Comparison of ENCODE assay signal across 9 mouse cellular contexts in genomic region chr12:85647346-85647745, GRCm38 (mm10). TPM values are rescaled to one million over a fixed set of nuclear protein-coding genes. Genes with fewer than 3 reads are reported as not detected.
DNase-seq lines count a peak whose midpoint lies in the region; ATAC-seq and TF ChIP-seq lines count a peak whose summit lies in the region.
"Had no signal": no experiment of that assay in that cellular context is flagged by ENCODE, and none has a peak within 500 bp of the region (broad histone marks: within the 10 kb centered on the region; RNA-seq: fewer than 3 reads in every experiment).

No protein-coding gene starts in this region.

- TF ChIP-seq CTCF in intestine, postnatal 0 days (IDR thresholded peaks at IDR 0.05; ENCODE audit: low read depth): peak; percentile 64
- TF ChIP-seq CTCF in cortical plate, adult 2 months (IDR thresholded peaks at IDR 0.05; ENCODE audit: extremely low read depth, insufficient read depth, low read length): peak; percentile 44

- no peak overlapping the region for H3K9ac ChIP-seq in intestine, postnatal 0 days (ENCODE audit: low read depth, low read length)
- H3K9ac ChIP-seq in intestine, embryonic 15.5 days: no peak overlapping the region
- no peak overlapping the region for H3K9ac ChIP-seq in ES-E14 (ENCODE audit: insufficient read depth, low read depth, low read length, poor library complexity, severe bottlenecking)
- H3K9ac ChIP-seq: lung, embryonic 15.5 days had no signal

- WGBS in intestine, postnatal 0 days: 37% methylated on average over 10 of the region's 10 CpGs
- 40% methylated on average over 10 of the region's 10 CpGs for WGBS in intestine, embryonic 15.5 days
- 38% methylated on average over 10 of the region's 10 CpGs for WGBS in macrophage (ENCODE audit: missing documents)

- H3K4me1 ChIP-seq in intestine, postnatal 0 days (replicated peaks; ENCODE audit: control insufficient read depth, insufficient read depth, low read length): no peaks in the 10 kb centered on the region
- no peaks in the 10 kb centered on the region for H3K4me1 ChIP-seq in intestine, embryonic 15.5 days (replicated peaks)
- H3K4me1 ChIP-seq in ES-E14 (ENCODE audit: control insufficient read depth in 2 of 2, insufficient read depth in 2 of 2, low read length in 2 of 2, poor library complexity in 1 of 2): peaks cover 3 to 6% of the 10 kb centered on the region in 2 experiments; a peak in 1 of 4 replicates
- peaks cover 2% of the 10 kb centered on the region; the same call in 1 of the 2 replicates for H3K4me1 ChIP-seq in cortical plate, adult 2 months (ENCODE audit: control insufficient read depth, insufficient read depth, low read length)

- no peaks in the 10 kb centered on the region for H3K36me3 ChIP-seq in intestine, postnatal 0 days (ENCODE audit: control insufficient read depth, insufficient read depth)
- no peaks in the 10 kb centered on the region for H3K36me3 ChIP-seq in intestine, embryonic 15.5 days
- no peaks in the 10 kb centered on the region for H3K36me3 ChIP-seq in ES-E14 (ENCODE audit: control insufficient read depth, insufficient read depth, low read length, poor library complexity, severe bottlenecking)
- no peaks in the 10 kb centered on the region for H3K36me3 ChIP-seq in macrophage (ENCODE audit: inconsistent target)
- H3K36me3 ChIP-seq: lung, embryonic 15.5 days had no signal

- ATAC-seq in intestine, postnatal 0 days: no peak
- no peak for ATAC-seq in intestine, embryonic 15.5 days

- in situ Hi-C loops in ES-E14 (cut with MboI; ENCODE audit: low sequenced_read_pairs in 2 of 2, unreplicated experiment in 2 of 2): no loop called here

- H3K4me2 ChIP-seq in intestine, postnatal 0 days (replicated peaks; ENCODE audit: low read depth): no peak overlapping the region
- no peak overlapping the region for H3K4me2 ChIP-seq in intestine, embryonic 15.5 days (replicated peaks)
- H3K4me2 ChIP-seq: lung, embryonic 15.5 days had no signal

- no peaks in the 10 kb centered on the region for H3K27me3 ChIP-seq in intestine, postnatal 0 days (replicated peaks; ENCODE audit: control insufficient read depth, insufficient read depth, low read length)
- H3K27me3 ChIP-seq in intestine, embryonic 15.5 days (replicated peaks): no peaks in the 10 kb centered on the region
- H3K27me3 ChIP-seq: lung, embryonic 15.5 days had no signal

- DNase-seq in ES-E14 (ENCODE audit: low read depth, low spot score): no peak
- DNase-seq in urinary bladder, postnatal 4 days (ENCODE audit: low spot score in 2 of 2): no peak
- DNase-seq in spleen, adult 12 weeks (ENCODE audit: low spot score): no peak
- DNase-seq in neural tube, embryonic 10.5 days (ENCODE audit: extremely low spot score, low spot score): no peak

- no peaks in the 10 kb centered on the region for H3K9me3 ChIP-seq in intestine, postnatal 0 days (ENCODE audit: control insufficient read depth)
- H3K9me3 ChIP-seq in intestine, embryonic 15.5 days: no peaks in the 10 kb centered on the region
- no peaks in the 10 kb centered on the region for H3K9me3 ChIP-seq in ES-E14 (ENCODE audit: control insufficient read depth, insufficient read depth, low read depth, low read length)
- H3K9me3 ChIP-seq: lung, embryonic 15.5 days had no signal

- TF ChIP-seq POLR2A in cortical plate, adult 2 months (IDR thresholded peaks at IDR 0.05; ENCODE audit: extremely low read depth, insufficient read depth, low read length): no peak

- H3K79me2 ChIP-seq in macrophage (ENCODE audit: inconsistent target): no peaks in the 10 kb centered on the region

- H3K27ac ChIP-seq in intestine, postnatal 0 days (ENCODE audit: low read depth, low read length): no peak overlapping the region
- H3K27ac ChIP-seq in intestine, embryonic 15.5 days: no peak overlapping the region
- H3K27ac ChIP-seq in ES-E14 (ENCODE audit: insufficient read depth, low read depth, low read length, poor library complexity, severe bottlenecking) (no peak overlapping the region), macrophage (peak overlapping the region; percentile 49)
- H3K27ac ChIP-seq in cortical plate, adult 2 months (ENCODE audit: insufficient read depth, low read length): no peak overlapping the region
- H3K27ac ChIP-seq: lung, embryonic 15.5 days had no signal

- H3K4me3 ChIP-seq in intestine, postnatal 0 days (ENCODE audit: low read depth, low read length): no peak overlapping the region
- H3K4me3 ChIP-seq in intestine, embryonic 15.5 days (replicated peaks): no peak overlapping the region
- H3K4me3 ChIP-seq in ES-E14 (ENCODE audit: insufficient read depth in 1 of 2, low read depth in 1 of 2, low read length in 2 of 2, poor library complexity in 1 of 2, severe bottlenecking in 1 of 2): no peak overlapping the region
- H3K4me3 ChIP-seq in cortical plate, adult 2 months (ENCODE audit: insufficient read depth, low read length): no peak overlapping the region
- no peak overlapping the region for H3K4me3 ChIP-seq in macrophage (ENCODE audit: inconsistent target)
- H3K4me3 ChIP-seq: lung, embryonic 15.5 days had no signal

TF ChIP-seq in ES-E14, 5 proteins besides CTCF, POLR2A, EP300 and RAD21:
- TF ChIP-seq ZC3H11A (IDR thresholded peaks at IDR 0.05; ENCODE audit: borderline replicate concordance, low read depth, low read length) (peak; percentile 13; the same call in 1 of the 2 replicates), MAFK (IDR thresholded peaks at IDR 0.05; ENCODE audit: insufficient read depth, low read depth, low read length) (no peak)

RNA-seq across cellular contexts. Expression of gene Batf, which starts 39.1 kb away (rescaled TPM):
- 2.5 and 3.0 TPM in 2 replicates for polyA plus RNA-seq in intestine, postnatal 0 days (2015; fragmentation: Nextera tagmentation; extraction: Ambion mirVana)
- polyA plus RNA-seq in intestine, embryonic 15.5 days (2015; fragmentation: Nextera tagmentation; extraction: Ambion mirVana): 2.6 and 2.9 TPM in 2 replicates
- 0.53 and 0.58 TPM in 2 replicates for total RNA-seq in ES-E14 (2012; rRNA removed)
- polyA plus RNA-seq in cortical plate, adult 2 months (2012; rRNA removed): 0.89 and 0.94 TPM in 2 replicates
- 100 to 1,000 TPM in 12 of 26 experiments, 10 to 100 TPM in 14; 18.3 to 354 (median 86.2) TPM for total RNA-seq in macrophage (2018; cell fraction: chromatin; rRNA removed)
- total RNA-seq in macrophage (2018; cell fraction: cytosol; rRNA removed): 100 to 1,000 TPM in 14 of 26 experiments, 10 to 100 TPM in 12; 18.9 to 249 (median 102) TPM
- total RNA-seq in macrophage (2018; cell fraction: nucleus; rRNA removed): 100 to 1,000 TPM in 10 of 26 experiments, 10 to 100 TPM in 16; 12.2 to 203 (median 79.5) TPM
- polyA plus RNA-seq in macrophage (2018): 11.9 to 29.8 TPM (median 21.9 TPM) in 3 replicates

RNA-seq across cellular contexts. Expression of gene Jdp2, which starts 48.5 kb away (rescaled TPM):
- 0.44 TPM in 2 replicates for polyA plus RNA-seq in intestine, postnatal 0 days (2015; fragmentation: Nextera tagmentation; extraction: Ambion mirVana)
- polyA plus RNA-seq in intestine, embryonic 15.5 days (2015; fragmentation: Nextera tagmentation; extraction: Ambion mirVana): 0.62 and 0.74 TPM in 2 replicates
- 8.5 and 15.9 TPM in 2 replicates for total RNA-seq in ES-E14 (2012; rRNA removed)
- polyA plus RNA-seq in cortical plate, adult 2 months (2012; rRNA removed): 55.9 and 56.0 TPM in 2 replicates
- 100 to 1,000 TPM in 11 of 26 experiments, 10 to 100 TPM in 13, 1 to 10 TPM in 2; 5.1 to 753 (median 54.6) TPM for total RNA-seq in macrophage (2018; cell fraction: chromatin; rRNA removed)
- total RNA-seq in macrophage (2018; cell fraction: cytosol; rRNA removed): 100 to 1,000 TPM in 5 of 26 experiments, 10 to 100 TPM in 15, 1 to 10 TPM in 6; 6.1 to 312 (median 15.1) TPM
- 100 to 1,000 TPM in 9 of 26 experiments, 10 to 100 TPM in 16, 1 to 10 TPM in 1; 5.7 to 459 (median 64.5) TPM for total RNA-seq in macrophage (2018; cell fraction: nucleus; rRNA removed)
- polyA plus RNA-seq in macrophage (2018): 7.6 to 16.1 TPM (median 12.0 TPM) in 3 replicates
